Mouse (Mus musculus) lung, adult 2 months (tissue): ENCODE data around the gene Sema3f.

Experiments used
- CTCF ChIP-seq: fragments of 200-500 bp; IDR thresholded peaks from 2 replicates; pipeline ENCODE4 v1.5.1; 2011; ENCODE audit warnings: mild to moderate bottlenecking, low read length, control low read depth; ENCODE audit not compliant: insufficient read depth
- POLR2A ChIP-seq: fragments of 200-500 bp; IDR thresholded peaks from 2 replicates; pipeline ENCODE4 v1.6.1; 2011; ENCODE audit warnings: low read depth, mild to moderate bottlenecking, control low read depth, low read length, borderline replicate concordance; ENCODE audit errors: extremely low read depth

DNA sequence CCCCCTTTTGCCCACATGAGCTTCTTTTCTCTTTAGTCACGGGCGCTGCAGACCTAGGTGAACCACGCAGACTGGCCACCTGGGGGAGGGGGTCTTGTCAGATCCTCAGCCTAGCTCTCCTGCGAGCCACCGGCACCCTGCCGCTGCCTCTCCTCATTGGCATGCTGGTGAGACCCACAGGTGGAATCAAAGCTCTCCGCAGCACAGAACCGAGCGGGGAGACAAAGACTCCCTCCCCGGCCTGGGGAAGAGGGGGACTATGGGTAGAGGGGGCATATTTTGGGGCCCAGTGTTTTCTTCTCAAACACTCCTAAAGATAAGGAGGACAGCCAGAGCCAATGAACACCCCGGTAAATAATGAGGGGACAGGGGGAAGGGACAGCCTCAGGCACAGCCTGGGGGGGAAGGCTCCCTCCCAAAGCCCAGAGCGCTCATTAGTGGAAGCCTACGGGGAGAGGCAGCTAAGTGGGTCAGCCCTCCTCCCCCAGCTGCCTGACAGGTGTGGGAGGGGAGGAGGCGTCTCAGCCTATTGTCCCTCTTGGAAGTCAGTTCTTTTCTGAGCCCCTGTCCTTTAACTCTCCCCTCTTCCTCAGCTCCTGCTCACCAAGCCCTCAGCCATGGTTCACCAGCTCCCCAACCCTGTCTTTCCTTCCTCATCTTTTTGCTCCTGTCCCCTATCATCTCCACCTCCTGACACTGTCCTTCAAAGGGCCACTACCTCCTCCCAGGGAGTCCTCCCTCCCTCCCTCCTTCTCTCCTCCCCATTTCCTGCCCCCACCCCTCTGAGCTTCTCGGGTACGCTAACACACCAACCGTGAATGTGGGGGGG, 25.3 kb upstream of the Sema3f start:
- TF ChIP-seq CTCF (no peak), POLR2A (no peak)
